Mouse (Mus musculus) liver, postnatal 0 days (tissue): ENCODE measurements at regions not wholly inside any gene's neighbourhood (a gene's known extent, or its start where the extent isn't known, plus 50 kb on each side); places are given as distances from the start of the nearest gene placed in this dataset.

ENCODE experiments used
- CTCF ChIP-seq: sonication (generic); IDR thresholded peaks from 2 replicates; pipeline ENCODE4 v1.5.1; 2016; ENCODE audit warnings: antibody characterized with exemption, low read depth
- EP300 ChIP-seq: IDR thresholded peaks from 2 replicates; pipeline ENCODE4 v1.6.1; 2016; ENCODE audit warnings: antibody characterized with exemption, low read depth, mild to moderate bottlenecking

- TF ChIP-seq CTCF: no peak
- no peak for TF ChIP-seq EP300
Measured at GRCm38 (mm10) chr6:81434745-81435144, 488.7 kb upstream of the Gcfc2 start.
